Mouse (Mus musculus): Measurements from ENCODE around the gene Foxj3. TPM values are rescaled to one million over a fixed set of nuclear protein-coding genes. Genes with fewer than 3 reads are reported as not detected.

Foxj3 gene
- total RNA-seq, 2 experiments from 2014 or later: 69.6 to 72.2 TPM

- H3K27ac ChIP-seq: no peak overlapping the region
- H3K4me3 ChIP-seq: no peak overlapping the region
- no peak for TF ChIP-seq CTCF (IDR thresholded peaks at IDR 0.05)
- intact Hi-C loops (cut with DNase I): no loop called here
- no peak for DNase-seq (ENCODE audit: extremely low spot score in 1 of 2, low spot score in 2 of 2)
Observed at GRCm38 (mm10) chr4:119575459-119575858, 38.7 kb downstream of the Foxj3 start.

DNA sequence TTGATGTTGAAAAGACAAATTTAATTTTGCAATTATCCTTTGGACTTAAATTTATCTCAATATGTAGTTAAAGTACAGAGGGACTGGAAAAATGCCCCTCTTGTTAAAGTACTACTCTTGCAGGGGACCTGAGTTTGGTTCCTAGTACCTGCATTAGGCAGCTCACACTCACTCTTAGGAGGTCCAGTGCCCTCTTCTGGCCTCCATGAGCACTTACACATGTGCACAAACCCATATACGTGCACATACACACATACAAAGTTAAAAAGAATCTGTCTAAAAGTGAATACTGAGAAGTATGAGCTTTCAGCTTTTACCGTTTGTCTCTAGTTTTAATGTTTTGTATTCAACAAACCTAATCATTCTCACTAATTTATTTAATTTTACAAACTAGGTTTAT, 51.2 kb downstream of the Foxj3 start:
- intact Hi-C loops (cut with DNase I): no loop called here
- no peak for DNase-seq (ENCODE audit: extremely low spot score in 1 of 2, low spot score in 2 of 2)
- no peak overlapping the region for H3K4me3 ChIP-seq
- TF ChIP-seq CTCF (IDR thresholded peaks at IDR 0.05): no peak; the same call in 1 of the 2 replicates
- H3K27ac ChIP-seq: no peak overlapping the region

DNA sequence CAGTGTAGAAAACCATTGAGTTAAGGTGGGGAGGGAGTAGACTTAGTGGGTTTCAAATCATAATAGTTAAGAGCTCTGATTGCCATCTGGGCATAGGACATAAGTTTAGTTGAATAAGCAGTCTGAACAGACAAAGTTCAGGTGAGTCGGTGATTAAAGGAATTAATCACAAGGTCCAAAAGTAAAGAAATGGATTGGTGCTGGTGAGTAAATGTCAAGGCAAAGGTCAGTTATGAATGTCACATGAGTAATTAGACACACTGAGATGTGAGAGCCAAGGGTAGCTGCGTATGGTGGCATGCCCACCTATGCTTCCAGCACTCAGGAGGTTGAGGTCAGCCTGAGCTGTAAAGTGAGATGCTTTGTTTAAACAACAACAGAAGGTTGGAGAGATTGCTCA, 52.6 kb downstream of the Foxj3 start:
- no peak for DNase-seq (ENCODE audit: extremely low spot score in 1 of 2, low spot score in 2 of 2)
- H3K4me3 ChIP-seq: no peak overlapping the region
- intact Hi-C loops (cut with DNase I): no loop called here
- no peak for TF ChIP-seq CTCF (IDR thresholded peaks at IDR 0.05)
- no peak overlapping the region for H3K27ac ChIP-seq

DNA sequence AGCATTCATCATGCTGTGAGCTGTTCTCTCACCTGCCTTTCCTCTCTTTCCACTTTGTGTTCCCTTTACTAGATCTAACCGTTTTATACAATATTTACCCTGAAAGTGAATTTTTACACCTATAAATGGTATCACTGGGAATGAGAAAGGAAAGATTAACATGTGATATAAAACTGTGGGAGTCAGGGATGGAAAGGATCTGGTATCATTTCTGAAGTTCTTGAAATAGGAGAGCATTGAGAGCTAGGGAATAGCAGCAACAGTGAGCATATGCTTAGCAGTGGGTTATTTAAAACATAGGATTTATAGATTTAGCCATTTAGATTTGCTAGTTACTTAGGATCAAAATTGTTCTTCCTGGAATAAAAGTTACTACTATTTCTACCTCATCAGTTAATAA, 53.2 kb downstream of the Foxj3 start:
- Histone ChIP-seq H3K27ac (no peak overlapping the region), H3K4me3 (no peak overlapping the region)
- no peak for TF ChIP-seq CTCF (IDR thresholded peaks at IDR 0.05)
- DNase-seq (ENCODE audit: extremely low spot score in 1 of 2, low spot score in 2 of 2): no peak
- intact Hi-C loops (cut with DNase I): no loop called here

- intact Hi-C loops (cut with DNase I): no loop called here
- no peak for DNase-seq (ENCODE audit: extremely low spot score in 1 of 2, low spot score in 2 of 2)
- TF ChIP-seq CTCF (IDR thresholded peaks at IDR 0.05): no peak
- Histone ChIP-seq H3K27ac (no peak overlapping the region), H3K4me3 (no peak overlapping the region)
Observed at GRCm38 (mm10) chr4:119592479-119592878, 55.7 kb downstream of the Foxj3 start.

DNA sequence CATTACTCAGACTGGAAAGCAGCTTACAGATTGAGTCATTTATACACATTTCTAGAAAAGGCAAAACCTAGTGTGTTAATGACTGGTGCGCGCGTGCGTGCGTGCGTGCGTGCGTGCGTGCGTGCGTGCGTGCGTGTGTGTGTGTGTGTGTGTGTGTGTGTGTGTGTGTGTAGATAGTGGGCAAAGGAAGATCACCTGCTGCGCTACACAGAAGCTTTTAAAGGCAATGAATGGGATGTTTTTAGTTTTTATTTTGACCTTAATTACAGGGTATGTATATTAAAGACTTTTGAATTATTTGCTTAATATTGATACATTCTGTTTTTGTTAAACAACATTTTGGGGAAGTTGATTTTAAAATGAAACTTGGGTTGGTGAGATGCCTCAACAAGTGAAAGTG, 57.5 kb downstream of the Foxj3 start:
- intact Hi-C loops (cut with DNase I): no loop called here
- TF ChIP-seq CTCF (IDR thresholded peaks at IDR 0.05): no peak
- Histone ChIP-seq H3K4me3 (no peak overlapping the region), H3K27ac (no peak overlapping the region)
- no peak for DNase-seq (ENCODE audit: extremely low spot score in 1 of 2, low spot score in 2 of 2)

DNA sequence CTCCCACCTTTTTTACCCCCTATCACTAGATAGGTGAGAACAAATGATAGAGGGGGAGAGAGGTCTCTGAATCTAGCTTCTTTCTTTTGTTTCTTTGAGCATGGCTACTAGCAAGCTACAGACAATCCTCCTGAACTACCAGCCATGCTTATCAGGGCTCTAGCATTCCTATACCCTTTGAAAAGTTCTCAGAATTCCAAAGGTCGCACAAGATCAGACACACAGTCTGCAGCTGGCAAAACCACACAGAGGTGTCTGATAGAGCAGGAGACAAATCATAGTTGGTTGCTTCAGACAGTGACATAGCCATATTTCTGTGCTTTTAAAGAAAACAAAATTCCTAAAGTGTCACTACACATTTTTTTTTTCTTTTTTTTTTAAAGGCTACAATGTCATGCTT, 62.8 kb downstream of the Foxj3 start:
- intact Hi-C loops (cut with DNase I): no loop called here
- no peak for TF ChIP-seq CTCF (IDR thresholded peaks at IDR 0.05)
- H3K27ac ChIP-seq: no peak overlapping the region
- no peak overlapping the region for H3K4me3 ChIP-seq
- DNase-seq (ENCODE audit: extremely low spot score in 1 of 2, low spot score in 2 of 2): no peak

DNA sequence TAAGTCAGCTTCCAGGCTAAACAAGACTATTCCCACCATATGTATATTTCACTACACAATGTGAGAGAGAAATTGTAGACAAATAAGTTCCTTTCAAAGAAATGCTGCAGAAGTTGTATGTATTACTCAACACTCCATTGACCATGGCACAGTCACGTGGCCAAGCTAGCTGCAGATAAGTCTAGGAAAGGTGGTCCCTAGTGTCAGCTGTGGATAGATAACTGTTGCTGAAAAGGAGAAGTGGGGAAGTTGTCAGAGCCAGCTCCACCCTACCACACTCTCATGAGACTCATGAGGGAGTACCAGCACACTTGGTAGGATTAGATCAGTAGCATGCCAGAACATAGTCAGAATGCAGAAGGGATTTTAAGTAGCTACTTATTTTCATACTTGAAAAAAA, 72.7 kb downstream of the Foxj3 start:
- no peak overlapping the region for H3K4me3 ChIP-seq

DNA sequence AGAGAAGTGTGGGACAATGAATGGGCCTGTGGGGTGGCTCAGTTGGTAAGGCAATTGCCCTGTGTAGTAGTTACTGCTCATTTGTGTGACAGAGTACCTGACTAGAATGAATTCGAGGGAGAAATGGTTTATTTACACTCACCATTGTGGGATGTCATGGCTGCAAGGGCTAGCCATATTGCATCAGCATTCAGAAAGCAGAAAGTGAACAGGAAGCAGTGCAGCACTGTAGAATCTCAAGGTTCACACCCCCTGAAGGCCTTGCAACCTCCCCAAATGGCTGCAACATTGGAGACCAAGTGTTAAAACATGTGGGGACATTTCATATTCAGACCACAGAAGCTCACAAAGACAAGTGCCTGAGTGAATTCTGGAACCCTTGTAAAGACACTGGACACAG, 77.3 kb downstream of the Foxj3 start:
- DNase-seq (ENCODE audit: extremely low spot score in 1 of 2, low spot score in 2 of 2): no peak
- Histone ChIP-seq H3K27ac (no peak overlapping the region), H3K4me3 (no peak overlapping the region)
- no peak for TF ChIP-seq CTCF (IDR thresholded peaks at IDR 0.05)
- intact Hi-C loops (cut with DNase I): no loop called here

More for the DNA sequence above, 72.7 kb downstream of the Foxj3 start:
- DNase-seq (ENCODE audit: extremely low spot score in 1 of 2, low spot score in 2 of 2): no peak
- no peak for TF ChIP-seq CTCF (IDR thresholded peaks at IDR 0.05)
- intact Hi-C loops (cut with DNase I): no loop called here
- no peak overlapping the region for H3K27ac ChIP-seq

DNA sequence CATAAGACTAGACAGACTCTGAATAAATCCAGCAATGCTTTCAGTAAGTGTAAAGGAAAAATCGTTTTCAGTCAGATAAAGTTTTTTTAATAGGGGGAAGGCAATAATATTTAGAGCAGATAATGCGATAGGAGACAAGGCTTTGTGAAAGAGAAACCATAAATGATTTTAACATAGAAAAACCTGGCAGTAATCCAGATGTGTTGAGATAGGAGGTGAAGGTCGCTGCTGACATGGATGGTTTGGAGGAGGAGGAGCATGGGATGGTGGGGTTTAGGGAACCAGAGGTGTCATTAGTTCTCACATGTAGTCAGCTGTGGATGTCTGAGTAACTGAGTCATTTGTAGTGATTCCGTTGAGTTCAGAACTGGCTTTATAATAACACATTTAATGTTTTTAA, 77.9 kb downstream of the Foxj3 start:
- DNase-seq (ENCODE audit: extremely low spot score in 1 of 2, low spot score in 2 of 2): no peak
- Histone ChIP-seq H3K27ac (no peak overlapping the region), H3K4me3 (no peak overlapping the region)
- intact Hi-C loops (cut with DNase I): no loop called here
- no peak for TF ChIP-seq CTCF (IDR thresholded peaks at IDR 0.05)

GRCm38 (mm10) chr4:119626081-119626645, 89.4 kb downstream of the Foxj3 start:
- H3K27ac ChIP-seq: no peak overlapping the region
- H3K4me3 ChIP-seq: no peak overlapping the region
- intact Hi-C loops (cut with DNase I): loop anchor here (10.0 kb wide), 1 partner anchor 381 kb away; no protein-coding TSS in a partner anchor
- DNase-seq (ENCODE audit: extremely low spot score in 1 of 2, low spot score in 2 of 2): no peak
- TF ChIP-seq CTCF (IDR thresholded peaks at IDR 0.05): no peak

DNA sequence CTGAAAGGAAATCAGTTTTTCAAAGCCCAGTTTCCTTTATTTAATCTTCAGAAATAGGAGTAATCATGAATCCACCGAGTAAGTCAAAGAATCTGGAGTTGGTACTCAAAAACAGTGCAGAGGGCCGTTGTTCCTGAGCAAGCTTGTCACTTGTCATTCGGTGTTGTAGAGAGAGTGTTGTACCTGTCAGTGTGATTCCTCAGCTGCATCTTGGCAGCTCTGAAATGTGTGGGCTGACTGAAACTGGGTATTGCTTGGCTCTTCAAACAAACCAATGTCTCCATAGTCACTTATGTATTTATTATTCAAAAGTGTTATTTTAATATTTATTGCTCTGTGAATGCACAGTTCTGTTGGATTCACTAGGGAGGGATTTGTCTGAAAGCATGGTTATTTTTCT, 90.1 kb downstream of the Foxj3 start:
- DNase-seq (ENCODE audit: extremely low spot score in 1 of 2, low spot score in 2 of 2): no peak
- intact Hi-C loops (cut with DNase I): loop anchor here (10.0 kb wide), 1 partner anchor 382 kb away; no protein-coding TSS in a partner anchor
- H3K4me3 ChIP-seq: no peak overlapping the region
- no peak for TF ChIP-seq CTCF (IDR thresholded peaks at IDR 0.05)
- no peak overlapping the region for H3K27ac ChIP-seq

DNA sequence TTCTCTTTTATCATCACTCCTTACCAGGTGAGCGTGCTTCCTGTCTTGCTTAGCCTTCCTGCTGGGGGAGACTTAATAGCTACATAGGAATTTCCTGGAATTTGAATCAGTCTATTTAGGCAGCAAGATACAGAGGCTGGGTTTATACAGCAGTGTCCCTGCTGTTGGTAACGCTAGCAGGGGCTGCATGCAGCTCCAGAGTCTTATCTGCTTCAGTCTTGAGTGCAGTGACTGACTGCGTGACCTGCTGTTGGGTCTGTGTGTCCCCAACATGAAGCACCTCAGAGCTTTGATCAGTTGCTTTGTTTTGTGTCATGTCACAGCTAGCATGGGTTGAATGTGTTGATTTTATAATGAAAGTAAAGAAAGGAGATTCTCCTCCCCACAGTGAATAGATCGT, 90.5 kb downstream of the Foxj3 start:
- TF ChIP-seq CTCF (IDR thresholded peaks at IDR 0.05): no peak
- Histone ChIP-seq H3K27ac (no peak overlapping the region), H3K4me3 (no peak overlapping the region)
- intact Hi-C loops (cut with DNase I): loop anchor here (10.0 kb wide), 1 partner anchor 383 kb away; no protein-coding TSS in a partner anchor
- no peak for DNase-seq (ENCODE audit: extremely low spot score in 1 of 2, low spot score in 2 of 2)
